Mouse (Mus musculus) CH12.LX (cell line): ENCODE measurements around the gene Dnah11. TPM values are rescaled to one million over a fixed set of nuclear protein-coding genes. Genes with fewer than 3 reads are reported as not detected.

Source experiments
- DNase-seq: peaks from one replicate; pipeline ENCODE4 v3.0.0-alpha.2; 2013; ENCODE audit errors: extremely low read depth
- H3K27ac ChIP-seq: 2 replicates; pipeline ENCODE4 v1.5.1; 2012; ENCODE audit warnings: low read depth, mild to moderate bottlenecking, control low read depth, moderate library complexity; ENCODE audit not compliant: insufficient read depth
- H3K27me3 ChIP-seq: replicated peaks from 2 replicates; pipeline ENCODE3; 2012; ENCODE audit warnings: inconsistent platforms
- H3K36me3 ChIP-seq, 2 experiments: replicated peaks in 1 of 2; 2 replicates each; pipeline versions ENCODE3 to v1.6.1; 2012; ENCODE audit warnings: inconsistent platforms in 1 of 2, low read length in 1 of 2, mild to moderate bottlenecking in 1 of 2, mixed read lengths in 1 of 2, moderate library complexity in 1 of 2; ENCODE audit not compliant: control insufficient read depth in 1 of 2, insufficient read depth in 1 of 2
- H3K4me1 ChIP-seq, 2 experiments: 2 replicates each; pipeline ENCODE4 v1.6.1; 2012; ENCODE audit warnings: inconsistent platforms in 1 of 2, moderate library complexity in 1 of 2; ENCODE audit not compliant: insufficient read depth in 2 of 2, control insufficient read depth in 1 of 2
- H3K4me2 ChIP-seq: 2 replicates; pipeline ENCODE4 v1.6.1; 2012; ENCODE audit warnings: low read depth, mild to moderate bottlenecking, control low read depth; ENCODE audit not compliant: poor library complexity, insufficient read depth, severe bottlenecking
- H3K4me3 ChIP-seq, 3 experiments: fragments of 150-350 bp in 1 of 3; sonication (generic) in 1 of 3; replicated peaks in 1 of 3; 2 replicates each; pipeline versions ENCODE3 to v1.5.1; 2011 to 2012; ENCODE audit warnings: low read depth in 2 of 3, low read length in 2 of 3, mild to moderate bottlenecking in 2 of 3, moderate library complexity in 2 of 3, control low read depth in 1 of 3, improper control_type of control experiment in 1 of 3, inconsistent platforms in 1 of 3, mixed read lengths in 1 of 3; ENCODE audit not compliant: poor library complexity in 1 of 3
- H3K79me2 ChIP-seq: replicated peaks from 2 replicates; pipeline ENCODE4 v1.6.1; 2012; ENCODE audit warnings: mild to moderate bottlenecking, moderate library complexity; ENCODE audit not compliant: control insufficient read depth, poor library complexity, insufficient read depth, severe bottlenecking; ENCODE audit errors: extremely low read depth
- H3K9ac ChIP-seq: 2 replicates; pipeline ENCODE4 v1.6.1; 2012; ENCODE audit warnings: low read depth, mild to moderate bottlenecking, control low read depth, moderate library complexity; ENCODE audit not compliant: insufficient read depth
- H3K9me3 ChIP-seq: replicated peaks from 2 replicates; pipeline ENCODE3; 2012; ENCODE audit warnings: low read length, inconsistent platforms, mixed read lengths
- CTCF ChIP-seq, 2 experiments: IDR thresholded peaks in 1 of 2; conservative IDR thresholded peaks in 1 of 2; 2 replicates each; pipeline ENCODE4 v1.5.1; 2011 to 2012; ENCODE audit warnings: low read depth in 2 of 2, low read length in 2 of 2, improper control_type of control experiment in 1 of 2, inconsistent platforms in 1 of 2, mild to moderate bottlenecking in 1 of 2, moderate library complexity in 1 of 2
- E2F4 ChIP-seq: IDR thresholded peaks from 2 replicates; pipeline ENCODE4 v1.6.1; 2011; ENCODE audit warnings: low read depth, low read length, improper control_type of control experiment; ENCODE audit not compliant: insufficient replicate concordance
- ETS1 ChIP-seq: conservative IDR thresholded peaks from 2 replicates; pipeline ENCODE4 v1.6.1; 2012; ENCODE audit warnings: low read depth, mild to moderate bottlenecking, inconsistent platforms, low read length, improper control_type of control experiment, moderate library complexity
- HCFC1 ChIP-seq: IDR thresholded peaks from 2 replicates; pipeline ENCODE4 v1.6.1; 2012; ENCODE audit warnings: low read depth, mild to moderate bottlenecking, inconsistent platforms, low read length, improper control_type of control experiment
- IRF4 ChIP-seq: IDR thresholded peaks from 2 replicates; pipeline ENCODE4 v1.6.1; 2014; ENCODE audit warnings: low read depth, mild to moderate bottlenecking, inconsistent platforms, low read length, improper control_type of control experiment
- JUND ChIP-seq: conservative IDR thresholded peaks from 2 replicates; pipeline ENCODE4 v1.6.1; 2011; ENCODE audit warnings: low read depth, low read length, improper control_type of control experiment
- KAT2A ChIP-seq: IDR thresholded peaks from 2 replicates; pipeline ENCODE4 v1.6.1; 2012; ENCODE audit warnings: low read length, improper control_type of control experiment, inconsistent platforms; ENCODE audit not compliant: insufficient replicate concordance
- MAFK ChIP-seq: IDR thresholded peaks from 2 replicates; pipeline ENCODE4 v1.6.1; 2011; ENCODE audit warnings: low read length, improper control_type of control experiment; ENCODE audit not compliant: insufficient replicate concordance
- MEF2A ChIP-seq: IDR thresholded peaks from 2 replicates; pipeline ENCODE4 v1.6.1; 2014; ENCODE audit warnings: low read depth, mild to moderate bottlenecking, inconsistent platforms, low read length, improper control_type of control experiment, borderline replicate concordance
- RAD21 ChIP-seq: IDR thresholded peaks from 2 replicates; pipeline ENCODE4 v1.6.1; 2011; ENCODE audit warnings: low read depth, mild to moderate bottlenecking, low read length, improper control_type of control experiment, moderate library complexity
- SIN3A ChIP-seq: IDR thresholded peaks from 2 replicates; pipeline ENCODE4 v1.6.1; 2012; ENCODE audit warnings: low read length, improper control_type of control experiment, inconsistent platforms
- SMC3 ChIP-seq: IDR thresholded peaks from 2 replicates; pipeline ENCODE4 v1.6.1; 2011; ENCODE audit warnings: low read depth, low read length, improper control_type of control experiment
- UBTF ChIP-seq: IDR thresholded peaks from 2 replicates; pipeline ENCODE4 v1.6.1; 2012; ENCODE audit warnings: low read depth, mild to moderate bottlenecking, inconsistent platforms, low read length, improper control_type of control experiment, moderate library complexity
- USF1 ChIP-seq: IDR thresholded peaks from 2 replicates; pipeline ENCODE4 v1.6.1; 2014; ENCODE audit warnings: low read depth, mild to moderate bottlenecking, inconsistent platforms, low read length, improper control_type of control experiment
- ZC3H11A ChIP-seq: IDR thresholded peaks from 2 replicates; pipeline ENCODE4 v1.6.1; 2012; ENCODE audit warnings: low read depth, mild to moderate bottlenecking, inconsistent platforms, low read length, improper control_type of control experiment
- ZKSCAN1 ChIP-seq: IDR thresholded peaks from 2 replicates; pipeline ENCODE4 v1.6.1; 2012; ENCODE audit warnings: low read depth, inconsistent platforms, low read length, improper control_type of control experiment, borderline replicate concordance
- ZMIZ1 ChIP-seq: IDR thresholded peaks from 2 replicates; pipeline ENCODE4 v1.6.1; 2012; ENCODE audit warnings: low read depth, mild to moderate bottlenecking, inconsistent platforms, low read length, improper control_type of control experiment
- ZNF384 ChIP-seq: IDR thresholded peaks from 2 replicates; pipeline ENCODE4 v1.6.1; 2012; ENCODE audit warnings: low read depth, low read length, improper control_type of control experiment, inconsistent platforms
- dilution Hi-C: fragments of 300-500 bp; cut with MboI; formaldehyde crosslinking; loops from 2 replicates; pipeline ENCODE4 v1.14.3; 2020; ENCODE audit warnings: low sequenced_read_pairs; ENCODE audit not compliant: extremely low pct_unique_long_range_greater_than_20kb, extremely low pct_ligation_motif_present
- in situ Hi-C: fragments of 300-500 bp; cut with MboI; formaldehyde crosslinking; loops from 3 replicates; pipeline ENCODE4 v1.14.3; 2019; ENCODE audit warnings: low sequenced_read_pairs, low pct_ligation_motif_present, low pct_unique_long_range_greater_than_20kb, mixed read lengths
- polyA plus RNA-seq: library from polyadenylated mRNA; unstranded; fragments of >175 nt; gene quantifications from 2 replicates; pipeline ENCODE4 v1.2.1, GENCODE M21; 2012; ENCODE audit warnings: low read depth; ENCODE audit not compliant: insufficient read length
- total RNA-seq, 2 experiments: library from RNA; depleted of rRNA; stranded (reverse); fragments of 300-350 nt in 1 of 2; fragments of >200 nt in 1 of 2; gene quantifications; 2 replicates each; pipeline ENCODE4 v1.2.3; 2012 to 2014

Gene Dnah11
- total and polyA plus RNA-seq, 3 experiments = 0.85 to 2.5 (median 1.2) TPM

DNA sequence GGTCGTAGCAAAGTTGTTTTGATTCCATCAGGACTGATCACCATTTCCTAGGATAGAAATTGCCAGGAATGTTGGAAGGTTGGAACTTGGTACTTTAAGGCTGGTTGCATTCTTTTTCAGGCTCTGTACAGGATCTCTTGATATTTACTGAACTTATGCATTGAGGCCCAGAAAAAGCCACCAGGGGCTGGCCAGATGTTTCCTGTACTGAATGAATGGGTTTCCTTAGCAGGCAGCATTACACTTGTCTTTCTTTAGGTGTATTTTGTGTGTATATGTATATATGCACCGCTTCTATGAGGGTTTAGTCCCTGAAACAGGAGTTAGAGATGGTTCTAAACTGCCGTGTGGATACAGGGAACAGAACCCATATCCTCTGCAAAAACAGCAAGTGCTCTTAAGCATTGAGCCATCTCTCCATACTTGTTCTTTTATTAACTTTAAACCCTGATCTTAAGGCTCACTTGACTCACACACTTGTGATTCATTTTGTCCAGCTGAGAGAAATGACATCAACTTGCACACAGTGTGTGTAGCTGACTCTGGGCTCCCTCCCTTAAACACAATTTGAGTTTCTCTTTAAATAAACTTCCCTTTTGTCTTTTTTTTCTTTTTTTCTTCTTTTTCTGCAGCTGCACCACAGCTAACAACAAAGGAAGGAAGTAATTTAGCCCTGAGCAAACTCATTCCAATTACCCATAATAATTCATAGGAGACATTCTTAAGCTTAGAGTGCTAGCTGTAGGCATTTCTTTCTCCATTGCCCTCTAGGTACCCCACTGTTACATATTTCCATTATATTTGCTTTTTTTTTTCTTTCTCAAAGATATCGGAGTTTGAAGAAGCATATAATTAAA, 330.9 kb downstream of the Dnah11 start:
- H3K9me3 ChIP-seq = peaks cover 12% of the 10 kb centered on the region
- no peak overlapping the region for H3K4me3 ChIP-seq
- no peak overlapping the region for H3K4me2 ChIP-seq
- H3K27me3 ChIP-seq = no peaks in the 10 kb centered on the region
- TF ChIP-seq IRF4 = no peak
- TF ChIP-seq ZKSCAN1 = no peak
- no peak for TF ChIP-seq E2F4
- no peak for TF ChIP-seq MAFK
- TF ChIP-seq SIN3A = no peak
- TF ChIP-seq MEF2A = no peak
- TF ChIP-seq HCFC1 = no peak
- TF ChIP-seq ZNF384 = no peak
- TF ChIP-seq USF1 = no peak
- no peak for TF ChIP-seq ZMIZ1
- no peak for TF ChIP-seq SMC3
- TF ChIP-seq RAD21 = no peak
- TF ChIP-seq KAT2A = no peak
- no peak for TF ChIP-seq JUND
- no peak for TF ChIP-seq UBTF
- TF ChIP-seq CTCF (conservative IDR thresholded peaks at IDR 0.05 in 1 of 2, IDR thresholded peaks at IDR 0.05 in 1 of 2; ENCODE audit: low read depth in 2 of 2, low read length in 2 of 2) = no peak
- H3K79me2 ChIP-seq = no peaks in the 10 kb centered on the region
- DNase-seq = no peak
- H3K36me3 ChIP-seq = peaks cover 36 to 88% of the 10 kb centered on the region in 2 experiments
- dilution Hi-C loops = no loop called here
- H3K9ac ChIP-seq = no peak overlapping the region
- peaks cover 0 to 5% of the 10 kb centered on the region in 2 experiments; a peak in 1 of 4 replicates for H3K4me1 ChIP-seq
- in situ Hi-C loops = no loop called here
- no peak overlapping the region for H3K27ac ChIP-seq

DNA sequence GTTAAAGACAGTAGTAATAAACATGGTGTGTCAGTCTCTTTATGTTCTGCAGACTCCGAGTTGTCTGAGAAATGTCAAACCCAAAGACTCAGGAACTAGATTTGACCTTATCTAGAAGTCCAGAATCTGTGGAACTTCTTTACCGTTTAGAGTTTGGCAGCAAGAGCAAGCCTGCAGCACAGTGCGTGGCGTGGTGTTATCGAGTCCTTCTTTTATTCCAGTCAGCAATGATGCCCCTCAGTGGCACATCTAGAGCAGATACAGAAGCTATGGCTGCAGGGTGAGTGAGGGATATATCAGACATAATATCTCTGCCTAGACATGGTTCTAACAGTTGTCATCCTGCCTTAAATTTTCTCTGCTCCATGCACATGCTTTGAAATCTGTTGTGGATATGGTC, 336.2 kb downstream of the Dnah11 start:
- Histone ChIP-seq H3K36me3 (peaks cover 13 to 70% of the 10 kb centered on the region in 2 experiments), H3K9ac (no peak overlapping the region), H3K4me2 (no peak overlapping the region), H3K9me3 (no peaks in the 10 kb centered on the region), H3K4me1 (peaks cover 0 to 2% of the 10 kb centered on the region in 2 experiments; a peak in 1 of 4 replicates), H3K4me3 (no peak overlapping the region), H3K27ac (no peak overlapping the region), H3K79me2 (no peaks in the 10 kb centered on the region)
- in situ Hi-C loops = no loop called here
- dilution Hi-C loops = no loop called here
- TF ChIP-seq ZC3H11A (no peak), UBTF (no peak), ETS1 (no peak)
- TF ChIP-seq, all 38 proteins: peak for 0
- no peak for DNase-seq
- H3K27me3 ChIP-seq = no peaks in the 10 kb centered on the region
